Mouse (Mus musculus): ENCODE measurements around the gene Tmc1. TPM values are rescaled to one million over a fixed set of nuclear protein-coding genes. Genes with fewer than 3 reads are reported as not detected.

Gene Tmc1
- polyA plus RNA-seq (2014; fragmentation: Illumina TruSeq; extraction: RNeasy Lipid Tissue Mini Kit (QIAGEN cat#74804); ENCODE audit: low replicate concordance) = not detected

GRCm38 (mm10) chr19:20953874-20954273 is at the start of gene Tmc1:
Gene Tmc1, minus strand, starts transcription at chr19:20954202.

Other genes starting within 250 kb of the Tmc1 start
- gene Aldh1a7, start 226.6 kb downstream of the Tmc1 start, polyA plus RNA-seq (2014; fragmentation: Illumina TruSeq; extraction: RNeasy Lipid Tissue Mini Kit (QIAGEN cat#74804); ENCODE audit: low replicate concordance) = 105 TPM